Mouse (Mus musculus): ENCODE measurements around the gene Kdsr. TPM values are rescaled to one million over a fixed set of nuclear protein-coding genes. Genes with fewer than 3 reads are reported as not detected.

Kdsr gene
- polyA plus RNA-seq, 1 experiment, result 13.9 TPM

GRCm38 (mm10) chr1:106687435-106688160, 71.9 kb downstream of the Kdsr start:
- no peaks in the 10 kb centered on the region for H3K79me2 ChIP-seq (ENCODE audit: control insufficient read depth, insufficient read depth)
- TF ChIP-seq FOSL1 (IDR thresholded peaks at IDR 0.05; ENCODE audit: insufficient read depth, low read length, poor library complexity, severe bottlenecking), result no peak
- TF ChIP-seq CTCF (IDR thresholded peaks at IDR 0.05; ENCODE audit: control insufficient read depth, insufficient read depth, insufficient read length), result no peak
- no peak for TF ChIP-seq MYOG (IDR thresholded peaks at IDR 0.05; ENCODE audit: control insufficient read depth, extremely low read depth, insufficient read length)
- TF ChIP-seq CEBPB (IDR thresholded peaks at IDR 0.05; ENCODE audit: low read depth), result no peak
- no peak for TF ChIP-seq USF1 (IDR thresholded peaks at IDR 0.05; ENCODE audit: low read depth)
- no peak for TF ChIP-seq MAX (IDR thresholded peaks at IDR 0.05)
- no peak for TF ChIP-seq MYOD1 (IDR thresholded peaks at IDR 0.05; ENCODE audit: control insufficient read depth, insufficient read length, low read depth)
- no peak overlapping the region for H3ac ChIP-seq (ENCODE audit: control insufficient read depth, insufficient read length, low read depth)
- H3K27me3 ChIP-seq (ENCODE audit: control insufficient read depth, insufficient read depth, insufficient read length), result no peaks in the 10 kb centered on the region
- no peak overlapping the region for H3K4me3 ChIP-seq (ENCODE audit: insufficient read depth, poor library complexity, severe bottlenecking)
- no peaks in the 10 kb centered on the region for H3K79me3 ChIP-seq (ENCODE audit: low read depth)
- H3K36me3 ChIP-seq (ENCODE audit: control insufficient read depth, insufficient read depth), result no peaks in the 10 kb centered on the region

- Histone ChIP-seq H3K36me3 (ENCODE audit: control insufficient read depth, insufficient read depth) (no peaks in the 10 kb centered on the region), H3ac (ENCODE audit: control insufficient read depth, insufficient read length, low read depth) (no peak overlapping the region), H3K79me2 (ENCODE audit: control insufficient read depth, insufficient read depth) (no peaks in the 10 kb centered on the region), H3K27me3 (ENCODE audit: control insufficient read depth, insufficient read depth, insufficient read length) (no peaks in the 10 kb centered on the region), H3K79me3 (ENCODE audit: low read depth) (no peaks in the 10 kb centered on the region), H3K4me3 (ENCODE audit: insufficient read depth, poor library complexity, severe bottlenecking) (no peak overlapping the region)
- no peak for TF ChIP-seq FOSL1 (IDR thresholded peaks at IDR 0.05; ENCODE audit: insufficient read depth, low read length, poor library complexity, severe bottlenecking)
- no peak for TF ChIP-seq CTCF (IDR thresholded peaks at IDR 0.05; ENCODE audit: control insufficient read depth, insufficient read depth, insufficient read length)
- no peak for TF ChIP-seq MAX (IDR thresholded peaks at IDR 0.05)
- TF ChIP-seq MYOG (IDR thresholded peaks at IDR 0.05; ENCODE audit: control insufficient read depth, extremely low read depth, insufficient read length), result no peak
- TF ChIP-seq CEBPB (IDR thresholded peaks at IDR 0.05; ENCODE audit: low read depth), result no peak
- TF ChIP-seq USF1 (IDR thresholded peaks at IDR 0.05; ENCODE audit: low read depth), result no peak
- TF ChIP-seq MYOD1 (IDR thresholded peaks at IDR 0.05; ENCODE audit: control insufficient read depth, insufficient read length, low read depth), result no peak
Measured at GRCm38 (mm10) chr1:106685702-106686101, 73.8 kb downstream of the Kdsr start.

- no peaks in the 10 kb centered on the region for H3K27me3 ChIP-seq (ENCODE audit: control insufficient read depth, insufficient read depth, insufficient read length)
- H3K79me2 ChIP-seq (ENCODE audit: control insufficient read depth, insufficient read depth), result no peaks in the 10 kb centered on the region
- H3ac ChIP-seq (ENCODE audit: control insufficient read depth, insufficient read length, low read depth), result no peak overlapping the region
- no peak overlapping the region for H3K4me3 ChIP-seq (ENCODE audit: insufficient read depth, poor library complexity, severe bottlenecking)
- H3K36me3 ChIP-seq (ENCODE audit: control insufficient read depth, insufficient read depth), result no peaks in the 10 kb centered on the region
- no peak for TF ChIP-seq FOSL1 (IDR thresholded peaks at IDR 0.05; ENCODE audit: insufficient read depth, low read length, poor library complexity, severe bottlenecking)
- TF ChIP-seq CEBPB (IDR thresholded peaks at IDR 0.05; ENCODE audit: low read depth), result no peak
- no peaks in the 10 kb centered on the region for H3K79me3 ChIP-seq (ENCODE audit: low read depth)
Measured at GRCm38 (mm10) chr1:106684546-106684945, 75.0 kb downstream of the Kdsr start.

GRCm38 (mm10) chr1:106682829-106683228, 76.7 kb downstream of the Kdsr start:
- no peak overlapping the region for H3ac ChIP-seq (ENCODE audit: control insufficient read depth, insufficient read length, low read depth)
- H3K36me3 ChIP-seq (ENCODE audit: control insufficient read depth, insufficient read depth), result no peaks in the 10 kb centered on the region
- no peak overlapping the region for H3K4me3 ChIP-seq (ENCODE audit: insufficient read depth, poor library complexity, severe bottlenecking)
- TF ChIP-seq USF1 (IDR thresholded peaks at IDR 0.05; ENCODE audit: low read depth), result no peak
- TF ChIP-seq MYOG (IDR thresholded peaks at IDR 0.05; ENCODE audit: control insufficient read depth, extremely low read depth, insufficient read length), result no peak
- TF ChIP-seq MAX (IDR thresholded peaks at IDR 0.05), result no peak
- no peak for TF ChIP-seq CEBPB (IDR thresholded peaks at IDR 0.05; ENCODE audit: low read depth)
- H3K27me3 ChIP-seq (ENCODE audit: control insufficient read depth, insufficient read depth, insufficient read length), result no peaks in the 10 kb centered on the region
- H3K79me3 ChIP-seq (ENCODE audit: low read depth), result no peaks in the 10 kb centered on the region
- H3K79me2 ChIP-seq (ENCODE audit: control insufficient read depth, insufficient read depth), result no peaks in the 10 kb centered on the region

- Histone ChIP-seq H3K4me3 (ENCODE audit: insufficient read depth, poor library complexity, severe bottlenecking) (no peak overlapping the region), H3K27me3 (ENCODE audit: control insufficient read depth, insufficient read depth, insufficient read length) (no peaks in the 10 kb centered on the region), H3K79me2 (ENCODE audit: control insufficient read depth, insufficient read depth) (no peaks in the 10 kb centered on the region), H3K79me3 (ENCODE audit: low read depth) (no peaks in the 10 kb centered on the region), H3ac (ENCODE audit: control insufficient read depth, insufficient read length, low read depth) (no peak overlapping the region), H3K36me3 (ENCODE audit: control insufficient read depth, insufficient read depth) (no peaks in the 10 kb centered on the region)
- TF ChIP-seq MYOG (IDR thresholded peaks at IDR 0.05; ENCODE audit: control insufficient read depth, extremely low read depth, insufficient read length) (no peak), CTCF (IDR thresholded peaks at IDR 0.05; ENCODE audit: control insufficient read depth, insufficient read depth, insufficient read length) (no peak), CEBPB (IDR thresholded peaks at IDR 0.05; ENCODE audit: low read depth) (no peak), MYOD1 (IDR thresholded peaks at IDR 0.05; ENCODE audit: control insufficient read depth, insufficient read length, low read depth) (no peak), USF1 (IDR thresholded peaks at IDR 0.05; ENCODE audit: low read depth) (no peak), MAX (IDR thresholded peaks at IDR 0.05) (no peak), FOSL1 (IDR thresholded peaks at IDR 0.05; ENCODE audit: insufficient read depth, low read length, poor library complexity, severe bottlenecking) (no peak)
Measured at GRCm38 (mm10) chr1:106679800-106680515, 79.6 kb downstream of the Kdsr start.
